Mouse (Mus musculus) adrenal gland, postnatal 4 days (tissue): ENCODE data around the gene Acox1. TPM values are rescaled to one million over a fixed set of nuclear protein-coding genes. Genes with fewer than 3 reads are reported as not detected.

Experiments
- DNase-seq, 2 experiments: peaks; one replicate each; pipeline ENCODE4 v3.0.0; 2021 to 2022; ENCODE audit warnings: low spot score in 2 of 2, mixed read lengths in 2 of 2
- total RNA-seq, 2 experiments: library from RNA; stranded (reverse); gene quantifications; 2 replicates each; pipeline ENCODE4 v1.2.3; 2021

Acox1 gene
- total RNA-seq, 2 experiments from 2014 or later, result 100 to 111 TPM

GRCm38 (mm10) chr11:116213877-116214510, 15.1 kb upstream of the Acox1 start:
- no peak for DNase-seq

- no peak for DNase-seq
Observed at GRCm38 (mm10) chr11:116212847-116213246, 14.0 kb upstream of the Acox1 start.

- no peak for DNase-seq
Observed at GRCm38 (mm10) chr11:116210696-116211095, 11.9 kb upstream of the Acox1 start.

- no peak for DNase-seq
Observed at GRCm38 (mm10) chr11:116209257-116209656, 10.4 kb upstream of the Acox1 start.

GRCm38 (mm10) chr11:116208660-116209059, 9.8 kb upstream of the Acox1 start:
- no peak for DNase-seq

- DNase-seq, result no peak
Observed at GRCm38 (mm10) chr11:116206678-116207077, 7.8 kb upstream of the Acox1 start.

GRCm38 (mm10) chr11:116203150-116203549, 4.3 kb upstream of the Acox1 start:
- no peak for DNase-seq

GRCm38 (mm10) chr11:116201151-116201550, 2.3 kb upstream of the Acox1 start:
- DNase-seq, result no peak

GRCm38 (mm10) chr11:116198132-116198531, 713 bp downstream of the Acox1 start:
- DNase-seq, result no peak

- no peak for DNase-seq
Observed at GRCm38 (mm10) chr11:116197584-116197906, 1.3 kb downstream of the Acox1 start.

GRCm38 (mm10) chr11:116196866-116197583, 1.8 kb downstream of the Acox1 start:
- DNase-seq, result no peak

GRCm38 (mm10) chr11:116196336-116196735, 2.5 kb downstream of the Acox1 start:
- DNase-seq, result no peak

- DNase-seq, result no peak
Observed at GRCm38 (mm10) chr11:116195252-116195651, 3.6 kb downstream of the Acox1 start.

- no peak for DNase-seq
Observed at GRCm38 (mm10) chr11:116194619-116195018, 4.2 kb downstream of the Acox1 start.

GRCm38 (mm10) chr11:116187226-116187930, 11.5 kb downstream of the Acox1 start:
- no peak for DNase-seq

- DNase-seq, result no peak
Observed at GRCm38 (mm10) chr11:116186360-116186759, 12.5 kb downstream of the Acox1 start.

GRCm38 (mm10) chr11:116185836-116186235, 13.0 kb downstream of the Acox1 start:
- DNase-seq, result no peak

GRCm38 (mm10) chr11:116178411-116179121, 20.3 kb downstream of the Acox1 start:
- DNase-seq, result no peak

- no peak for DNase-seq
Observed at GRCm38 (mm10) chr11:116176010-116176409, 22.8 kb downstream of the Acox1 start.

- DNase-seq, result peak in 1 of 2 experiments; percentile 41
Observed at GRCm38 (mm10) chr11:116174775-116175448, 23.9 kb downstream of the Acox1 start.

- DNase-seq, result no peak
Observed at GRCm38 (mm10) chr11:116171959-116172358, 26.9 kb downstream of the Acox1 start.
